Mouse (Mus musculus) gastrocnemius, postnatal 36 days (tissue): ENCODE measurements around the gene Il18r1. TPM values are rescaled to one million over a fixed set of nuclear protein-coding genes. Genes with fewer than 3 reads are reported as not detected.

Experiments used
- DNase-seq, 2 experiments: peaks; one replicate each; pipeline ENCODE4 v3.0.0; 2022
- intact Hi-C: fragments of 180-260 bp; cut with DNase I; formaldehyde crosslinking; loops from one replicate; pipeline ENCODE4 v1.15.1; 2025
- long read RNA-seq, 2 experiments: library from polyadenylated mRNA; stranded (forward); transcript quantifications; one replicate each; pipeline ENCODE4 v2.0.0; 2021
- total RNA-seq, 2 experiments: library from RNA; stranded (reverse); gene quantifications; 2 replicates each; pipeline ENCODE4 v1.2.3; 2021

Gene Il18r1
- total RNA-seq: not detected
- long read RNA-seq, experiment 1: 0 reads
- long read RNA-seq, experiment 2: 0 reads

- no peak for DNase-seq
- intact Hi-C loops: no loop called here
Measured at GRCm38 (mm10) chr1:40465477-40466430, at the start of gene Il18r1. Gene Il18r1, plus strand, starts transcription at chr1:40465552.

- no peak for DNase-seq
- intact Hi-C loops: no loop called here
Measured at GRCm38 (mm10) chr1:40417034-40417433, 48.3 kb upstream of the Il18r1 start.

- DNase-seq: no peak
- intact Hi-C loops: no loop called here
Measured at GRCm38 (mm10) chr1:40418512-40418911, 46.8 kb upstream of the Il18r1 start.

GRCm38 (mm10) chr1:40423892-40424291 is 41.5 kb upstream of the Il18r1 start:
- no peak for DNase-seq
- intact Hi-C loops: no loop called here

- intact Hi-C loops: no loop called here
Measured at GRCm38 (mm10) chr1:40427270-40427669, 38.1 kb upstream of the Il18r1 start.

GRCm38 (mm10) chr1:40427901-40428300 is 37.5 kb upstream of the Il18r1 start:
- intact Hi-C loops: no loop called here
- no peak for DNase-seq

More at GRCm38 (mm10) chr1:40427270-40427669, 38.1 kb upstream of the Il18r1 start:
- no peak for DNase-seq

GRCm38 (mm10) chr1:40428910-40429675 is 36.3 kb upstream of the Il18r1 start, which contains the start of gene Il1rl1:
Gene Il1rl1, plus strand, starts transcription at chr1:40429570.
- intact Hi-C loops: no loop called here
- DNase-seq: no peak

GRCm38 (mm10) chr1:40430143-40430834 is 35.1 kb upstream of the Il18r1 start:
- intact Hi-C loops: no loop called here
- no peak for DNase-seq

- intact Hi-C loops: no loop called here
- no peak for DNase-seq
Measured at GRCm38 (mm10) chr1:40432169-40432568, 33.2 kb upstream of the Il18r1 start.

- intact Hi-C loops: no loop called here
- DNase-seq: no peak
Measured at GRCm38 (mm10) chr1:40435936-40436335, 29.4 kb upstream of the Il18r1 start.

GRCm38 (mm10) chr1:40437340-40437739 is 28.0 kb upstream of the Il18r1 start:
- intact Hi-C loops: no loop called here
- DNase-seq: no peak

- DNase-seq: no peak
- intact Hi-C loops: no loop called here
Measured at GRCm38 (mm10) chr1:40439504-40439903, 25.8 kb upstream of the Il18r1 start.

GRCm38 (mm10) chr1:40444800-40445199 is 20.6 kb upstream of the Il18r1 start:
- no peak for DNase-seq
- intact Hi-C loops: no loop called here

- no peak for DNase-seq
- intact Hi-C loops: no loop called here
Measured at GRCm38 (mm10) chr1:40467306-40467705, 2.0 kb downstream of the Il18r1 start.

- intact Hi-C loops: no loop called here
- no peak for DNase-seq
Measured at GRCm38 (mm10) chr1:40468805-40469204, 3.5 kb downstream of the Il18r1 start.

- no peak for DNase-seq
- intact Hi-C loops: no loop called here
Measured at GRCm38 (mm10) chr1:40469900-40470299, 4.5 kb downstream of the Il18r1 start.

- DNase-seq: no peak
- intact Hi-C loops: no loop called here
Measured at GRCm38 (mm10) chr1:40472401-40472800, 7.0 kb downstream of the Il18r1 start.

GRCm38 (mm10) chr1:40473640-40474039 is 8.3 kb downstream of the Il18r1 start:
- intact Hi-C loops: no loop called here

GRCm38 (mm10) chr1:40474336-40474735 is 9.0 kb downstream of the Il18r1 start:
- intact Hi-C loops: no loop called here
- DNase-seq: no peak

More at GRCm38 (mm10) chr1:40473640-40474039, 8.3 kb downstream of the Il18r1 start:
- no peak for DNase-seq

GRCm38 (mm10) chr1:40475697-40476096 is 10.3 kb downstream of the Il18r1 start:
- no peak for DNase-seq
- intact Hi-C loops: no loop called here

- DNase-seq: no peak
- intact Hi-C loops: no loop called here
Measured at GRCm38 (mm10) chr1:40476756-40477155, 11.4 kb downstream of the Il18r1 start.
